Mouse (Mus musculus): Measurements from ENCODE around the gene Zfp526.
"Not testable (repeated sequence)": the region's sequence is repeated elsewhere in the genome, so short reads cannot be mapped to it uniquely, and the experiment has no call there.

Zfp526 gene

DNA sequence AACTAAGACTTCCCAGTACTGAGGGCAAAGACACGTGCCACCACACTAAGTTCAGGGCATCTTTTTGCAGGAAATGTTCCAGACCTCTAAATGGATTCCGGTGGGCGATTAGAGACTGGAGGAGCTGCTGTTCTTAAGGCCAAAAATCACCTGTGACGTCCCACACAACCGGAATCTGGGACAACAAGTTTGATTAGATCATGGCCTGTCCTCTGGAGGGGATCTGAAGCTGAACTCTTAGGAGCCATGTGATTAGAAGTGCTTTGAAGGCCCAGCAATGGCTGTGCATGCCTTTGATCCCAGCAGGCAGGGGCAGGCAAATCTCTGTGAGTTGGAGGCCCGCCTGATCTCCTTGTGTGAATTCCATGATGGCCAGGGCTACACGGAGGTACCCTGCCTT is 19.4 kb downstream of the Zfp526 start:
- no peak for DNase-seq (ENCODE audit: low spot score)

DNA sequence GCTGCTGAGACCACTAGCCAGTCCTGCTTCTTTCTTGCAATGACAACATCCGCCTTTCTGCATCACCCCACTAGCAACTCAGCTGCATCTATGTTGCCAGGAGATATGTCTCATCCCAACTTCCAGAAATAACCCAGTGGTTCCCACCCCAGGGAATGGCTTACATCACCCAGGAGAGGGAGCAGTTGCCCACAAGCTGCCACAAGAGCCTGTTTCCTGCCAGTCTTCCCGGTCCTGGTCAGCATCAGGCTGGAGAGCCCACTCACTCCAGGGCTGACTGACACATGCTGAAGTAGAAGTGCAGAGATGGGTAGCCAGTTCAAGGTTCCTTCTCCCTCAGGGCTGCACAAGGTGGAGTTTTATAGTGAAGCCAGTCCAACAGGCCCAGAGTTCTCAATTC is 19.8 kb downstream of the Zfp526 start:
- no peak for DNase-seq (ENCODE audit: low spot score)

DNA sequence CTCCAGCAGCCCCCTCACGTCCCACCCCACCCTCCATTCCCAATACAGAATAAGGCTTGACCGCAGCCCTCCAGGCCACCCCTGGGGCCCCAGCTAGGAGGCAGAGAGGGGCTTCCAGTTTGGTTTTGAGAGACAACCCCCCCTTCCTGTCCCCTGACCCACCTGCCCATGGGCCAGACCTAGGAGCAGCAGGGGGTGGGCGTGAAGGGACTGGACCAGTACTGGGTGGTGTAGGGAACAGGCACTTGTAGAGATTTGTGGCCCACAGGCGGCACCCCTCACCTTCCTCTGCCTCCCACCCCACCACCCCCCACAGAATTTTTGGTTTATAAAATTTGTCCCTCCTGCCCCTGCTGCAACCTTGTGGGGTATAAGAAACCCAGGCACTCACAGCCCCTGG is 22.1 kb downstream of the Zfp526 start:
- no peak for DNase-seq (ENCODE audit: low spot score)

DNA sequence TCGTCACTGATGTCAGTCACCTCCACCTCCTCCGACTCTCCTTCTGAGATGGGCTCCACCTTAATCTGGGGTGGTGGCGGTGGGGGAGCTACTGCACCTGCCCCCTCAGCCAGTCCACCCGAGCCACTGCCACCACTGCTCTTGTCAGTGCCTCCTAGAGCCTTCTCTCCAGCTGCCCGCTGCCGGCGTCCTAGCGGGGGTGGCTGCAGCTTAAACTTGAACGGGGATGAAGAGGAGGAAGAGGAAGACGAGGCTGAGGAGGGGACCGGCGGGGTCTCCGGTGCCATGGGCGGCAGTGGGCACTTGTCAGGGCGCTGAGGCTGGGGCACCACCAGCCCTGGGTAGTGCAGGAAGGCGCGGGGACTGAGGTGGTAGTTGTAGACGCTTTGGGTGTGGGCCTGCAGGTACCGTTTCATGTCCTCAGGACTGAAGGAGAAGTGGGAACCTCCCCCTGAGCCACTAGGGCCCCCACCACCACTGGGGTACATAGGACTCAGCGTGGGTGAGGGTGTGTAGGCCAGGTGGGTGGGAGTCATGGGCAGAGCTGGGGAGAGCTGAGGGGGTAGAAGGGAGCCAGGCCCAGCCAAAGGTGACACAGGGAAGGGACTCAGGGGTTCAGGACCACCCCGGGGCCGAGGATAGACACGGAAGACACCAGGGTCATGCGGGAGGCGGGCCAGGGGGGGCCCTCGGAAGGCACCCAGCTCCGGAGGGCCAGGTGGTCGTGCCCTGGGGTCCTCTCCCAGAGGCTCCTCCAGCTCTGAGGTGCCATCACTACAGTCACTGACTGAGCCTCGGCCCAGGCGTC is 23.5 kb downstream of the Zfp526 start:
- DNase-seq (ENCODE audit: low spot score): no peak

DNA sequence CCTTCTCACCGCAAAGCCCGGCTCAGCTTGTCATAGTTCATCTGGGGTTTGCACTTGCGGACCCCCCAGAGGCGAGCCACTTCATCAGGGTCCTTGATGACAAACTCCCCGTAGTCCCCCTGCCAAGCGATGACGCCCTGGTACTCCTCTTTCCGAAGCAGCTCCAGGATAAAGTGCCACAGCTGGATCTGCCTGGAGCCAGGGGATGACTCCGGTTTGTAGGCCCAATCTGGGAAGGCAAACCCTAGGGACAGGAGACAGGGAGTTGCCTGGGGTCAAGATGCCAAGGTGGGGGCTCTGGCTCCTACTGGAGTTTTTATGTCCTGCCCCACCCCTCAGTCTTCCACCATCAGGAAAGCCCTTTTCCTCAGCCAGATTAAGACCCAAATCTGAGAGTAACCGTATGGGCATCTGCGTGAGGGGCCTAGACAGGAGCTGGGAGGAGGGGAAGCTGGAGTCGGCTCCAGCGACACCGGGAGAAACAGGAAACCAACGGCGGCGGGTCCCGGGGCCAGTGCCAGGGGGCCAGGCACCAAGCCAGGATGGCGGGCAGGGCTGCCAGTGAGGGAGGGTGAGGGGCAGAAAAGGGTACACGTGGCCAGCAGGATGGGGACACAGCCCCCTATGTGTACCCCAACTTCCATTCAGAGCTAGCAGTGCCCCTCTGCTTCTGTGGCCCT is 25.0 kb downstream of the Zfp526 start:
- no peak for DNase-seq (ENCODE audit: low spot score)

DNA sequence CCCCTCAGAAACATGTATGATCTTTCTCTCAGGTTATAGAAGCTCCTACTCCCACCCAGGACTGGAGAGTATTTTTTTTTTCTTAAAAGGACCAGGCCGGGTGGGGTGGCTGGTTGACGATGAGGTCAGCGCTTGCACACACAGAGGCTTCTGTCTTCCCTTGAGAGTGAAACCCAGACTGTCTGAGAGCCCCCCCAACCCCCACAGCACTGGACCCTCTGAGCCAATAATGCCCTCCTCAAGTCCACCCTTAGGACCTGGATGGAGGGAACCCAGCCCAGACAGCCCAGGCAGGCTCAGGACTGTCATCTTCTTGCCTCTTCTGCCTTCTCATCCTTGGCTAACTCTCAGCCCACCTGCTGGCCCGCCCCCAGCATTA is 25.5 kb downstream of the Zfp526 start:
- no peak for DNase-seq (ENCODE audit: low spot score)

DNA sequence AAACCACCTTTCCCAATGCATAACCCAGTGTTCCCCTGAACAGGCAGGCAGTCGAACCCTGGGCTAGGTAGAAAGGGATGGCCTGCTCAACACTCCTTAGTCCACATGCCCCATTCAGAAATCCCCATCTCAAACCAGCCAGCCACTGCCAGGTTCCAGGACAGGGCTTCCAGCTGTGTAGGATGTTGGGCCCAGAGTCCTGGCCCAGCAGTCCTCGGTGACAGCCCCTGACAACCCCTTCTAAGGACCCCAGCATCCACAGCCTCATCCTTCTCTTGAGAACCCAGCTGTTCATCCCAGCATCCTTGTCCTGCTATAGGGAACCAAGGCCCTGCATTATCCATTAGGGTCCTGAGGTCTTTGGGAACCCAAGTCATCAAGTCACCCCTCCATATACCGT is 26.3 kb downstream of the Zfp526 start:
- no peak for DNase-seq (ENCODE audit: low spot score)

DNA sequence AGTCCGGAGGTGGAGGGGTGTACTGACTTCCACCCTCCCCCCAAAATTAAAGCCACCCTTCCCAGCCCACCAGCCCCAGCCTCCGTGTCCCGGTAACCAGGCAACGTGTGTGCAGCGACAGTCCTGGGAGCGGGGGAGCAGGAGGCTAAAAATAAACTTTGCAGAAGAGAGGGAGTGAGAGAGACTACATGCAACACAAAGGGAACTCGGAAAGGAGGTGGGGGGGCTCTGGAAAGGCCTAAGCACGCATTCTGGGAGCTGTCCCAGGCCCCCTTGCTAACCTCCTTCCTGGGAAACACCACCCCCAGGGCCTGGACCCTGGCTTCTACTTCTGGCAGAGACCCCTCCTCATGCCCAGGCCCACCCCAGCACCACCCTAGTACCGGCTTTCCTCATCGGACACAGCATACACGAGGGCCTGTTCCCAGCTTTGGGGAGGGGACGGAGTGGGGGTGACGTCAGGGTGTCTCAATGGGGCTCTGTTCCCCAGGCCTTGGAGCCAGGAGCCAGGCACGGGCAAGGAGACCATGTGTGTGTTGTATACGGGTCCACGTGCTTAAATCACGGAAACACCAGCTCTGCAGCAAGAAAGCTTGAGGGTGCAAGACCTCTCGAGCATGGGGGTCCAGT is 26.9 kb downstream of the Zfp526 start:
- DNase-seq (ENCODE audit: low spot score): peak; percentile 83

DNA sequence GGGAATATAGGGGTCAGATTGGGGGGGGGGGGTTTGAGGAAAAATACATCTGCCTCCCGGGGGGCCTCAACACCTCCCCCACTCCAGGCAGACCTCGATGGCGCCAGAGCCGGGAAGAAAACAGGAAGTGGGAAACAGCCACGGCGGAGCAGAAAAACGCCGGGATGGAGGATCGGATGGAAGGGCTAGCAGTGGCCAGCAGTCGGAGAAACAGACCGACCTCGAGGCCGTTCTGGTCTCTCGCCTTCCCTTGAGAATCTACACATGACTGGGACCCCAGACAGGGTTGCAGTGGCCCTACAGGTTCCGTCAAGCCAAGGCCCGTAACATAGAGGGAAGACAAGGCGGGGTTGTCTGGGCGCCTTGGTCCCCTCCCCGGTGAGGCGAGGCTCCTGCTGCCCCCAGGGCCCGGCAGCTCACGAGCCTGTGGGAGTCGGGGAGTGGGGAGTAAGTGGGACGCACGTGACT is 27.7 kb downstream of the Zfp526 start:
- no peak for DNase-seq (ENCODE audit: low spot score)

DNA sequence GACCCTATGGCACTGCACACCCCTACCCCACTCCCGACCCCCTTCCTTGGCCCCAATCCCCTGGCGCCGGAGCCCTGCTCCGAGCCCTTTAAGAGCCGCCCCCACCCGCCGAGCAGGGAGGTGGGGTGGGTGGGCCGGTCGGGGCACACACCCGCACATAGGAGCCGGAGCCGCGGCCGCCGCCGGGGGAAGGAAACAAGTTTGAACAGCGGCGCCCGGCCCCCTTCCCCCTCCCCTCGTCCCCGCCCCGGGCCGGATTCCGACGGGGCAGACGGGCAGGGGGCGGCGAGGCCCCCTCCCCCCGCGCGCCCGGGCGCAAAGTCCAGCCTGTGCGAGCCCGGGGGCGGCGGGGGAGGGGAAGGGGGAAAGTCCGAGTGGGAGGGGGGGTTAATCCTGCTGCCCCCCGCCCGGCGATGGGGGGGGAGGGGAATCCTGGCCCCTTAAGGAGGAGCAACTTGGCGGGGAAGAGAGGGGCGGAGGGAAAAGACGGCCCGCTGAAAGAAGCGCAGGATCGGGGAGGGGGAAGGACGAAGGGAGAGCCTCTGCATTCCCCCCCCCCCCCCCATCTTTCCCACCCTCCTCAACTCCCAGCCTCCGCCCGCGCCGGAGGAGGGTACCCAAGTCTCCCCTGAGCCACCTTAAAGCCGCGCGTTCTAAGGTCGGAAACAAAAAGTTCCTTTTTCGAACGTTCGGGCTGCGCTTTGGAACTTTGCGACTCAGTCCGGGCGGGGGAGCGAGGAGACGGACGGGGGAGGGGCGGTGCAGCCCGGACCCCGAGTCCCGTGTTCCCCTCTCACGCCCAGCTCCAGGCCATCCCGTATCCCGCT is 28.3 kb downstream of the Zfp526 start:
- no peak for DNase-seq (ENCODE audit: low spot score)

DNA sequence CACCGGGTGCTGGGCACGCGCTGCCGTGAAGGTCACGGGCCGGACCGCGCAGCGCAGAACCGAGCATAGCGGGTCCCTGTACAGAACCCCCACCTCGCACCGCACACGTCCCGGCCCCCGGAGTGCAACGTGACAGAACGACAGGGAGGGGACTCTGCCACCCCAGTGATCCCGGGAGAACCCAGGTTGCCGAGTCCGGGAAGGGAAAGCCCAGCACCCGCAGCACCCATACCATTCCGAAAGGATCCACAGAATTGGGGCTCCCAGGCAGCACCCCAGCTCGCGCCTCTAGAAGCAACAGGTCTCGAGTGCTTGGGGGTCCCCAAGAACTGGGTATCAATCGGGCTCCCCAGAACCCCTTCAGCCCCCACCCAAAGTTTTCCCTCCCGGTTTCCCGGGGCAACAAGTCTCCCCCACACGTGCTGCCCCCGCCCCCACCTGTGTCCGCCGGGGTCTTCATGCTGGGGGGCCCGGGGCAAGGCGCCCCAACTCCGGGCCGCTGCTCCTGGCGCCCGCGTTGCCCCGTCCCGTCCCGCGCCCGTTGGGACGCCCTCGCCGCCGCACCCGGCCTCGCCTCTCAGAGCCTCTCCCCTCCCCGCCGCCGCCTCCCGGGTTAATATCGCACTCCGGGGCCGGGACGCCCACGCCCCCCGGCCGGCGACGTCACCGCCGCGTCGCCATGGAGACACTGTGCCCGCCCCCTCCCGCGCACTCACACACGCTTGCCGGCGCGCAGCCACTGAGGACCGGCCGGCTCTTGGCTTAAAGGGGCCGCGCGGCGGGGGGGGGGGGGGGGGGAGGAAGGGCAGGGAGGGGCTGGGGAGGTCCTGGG is 29.1 kb downstream of the Zfp526 start, which contains the start of gene Erf:
Erf (minus strand) TSS at position 621 of the 832 bp plus-strand sequence.
- DNase-seq (ENCODE audit: low spot score): peak; percentile 95

DNA sequence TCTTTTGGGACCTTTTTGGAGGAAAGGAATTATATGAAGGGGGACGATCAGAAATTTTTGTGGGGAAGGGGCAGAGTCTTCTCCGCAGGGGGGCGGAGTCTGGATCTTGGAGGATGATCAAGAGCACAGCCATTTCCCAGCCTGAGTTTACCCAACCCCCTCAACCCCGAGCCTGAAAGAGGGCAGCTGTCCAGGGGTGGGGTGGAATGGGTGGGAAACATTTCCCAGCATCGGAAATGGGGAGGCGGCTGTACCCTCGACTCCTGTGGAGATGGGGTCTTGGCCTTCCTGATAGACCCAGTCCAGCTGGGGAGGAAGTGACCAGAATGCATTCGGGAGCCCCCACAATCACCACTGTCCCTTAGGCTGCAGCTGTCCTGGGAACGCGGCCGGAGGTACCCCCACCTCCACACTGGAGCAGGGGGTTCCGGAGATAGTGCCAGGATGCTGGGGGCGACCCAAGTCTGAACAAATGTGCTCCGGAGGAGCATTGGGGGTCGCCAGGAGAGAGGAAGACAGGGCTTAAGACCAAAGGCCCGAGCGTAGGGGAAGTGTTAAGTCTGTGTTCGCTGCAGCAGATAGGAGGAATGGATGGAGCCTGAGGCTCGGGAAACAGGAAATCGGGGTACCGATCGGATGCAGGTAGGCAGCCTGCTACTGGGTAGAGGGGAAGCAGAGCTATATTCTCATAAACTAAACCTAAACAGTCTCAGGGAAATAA is 30.0 kb downstream of the Zfp526 start:
- no peak for DNase-seq (ENCODE audit: low spot score)

DNA sequence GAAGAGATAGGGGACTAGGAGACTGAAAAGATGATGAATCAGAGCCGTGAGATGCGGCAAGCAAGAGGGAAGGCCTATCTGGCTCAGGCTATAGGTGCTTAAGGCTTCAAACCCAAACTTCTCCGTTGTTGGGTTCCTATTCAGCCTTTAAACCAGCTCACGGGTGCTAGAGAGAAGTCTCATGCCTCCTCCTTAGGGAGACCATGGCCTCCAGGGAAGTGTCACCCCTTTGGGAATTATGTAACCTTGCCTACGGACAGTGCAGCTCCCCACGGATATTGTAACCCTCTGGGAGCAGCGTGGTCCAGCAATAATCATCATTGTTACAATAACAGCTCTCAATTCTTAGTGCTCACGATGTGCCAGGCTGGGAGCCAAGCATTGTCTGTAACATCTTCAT is 30.6 kb downstream of the Zfp526 start:
- DNase-seq (ENCODE audit: low spot score): no peak

DNA sequence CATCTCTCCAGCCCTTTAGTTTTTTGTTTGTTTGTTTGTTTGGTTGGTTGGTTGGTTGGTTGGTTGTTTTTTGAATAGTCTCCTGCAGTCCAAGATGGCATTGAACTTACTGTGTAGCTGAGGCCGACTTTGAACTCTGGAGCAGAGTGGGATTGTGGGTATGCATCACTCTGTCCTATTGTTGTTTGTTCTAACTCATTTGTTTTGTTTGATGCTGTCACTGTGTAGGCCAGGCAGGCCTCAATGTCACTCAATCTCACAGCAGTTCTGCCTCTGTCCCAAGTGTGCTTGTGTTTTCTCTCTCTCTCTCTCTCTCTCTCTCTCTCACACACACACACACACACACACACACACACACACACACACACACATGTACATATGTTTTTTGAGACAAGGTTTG is 40.7 kb downstream of the Zfp526 start:
- DNase-seq (ENCODE audit: low spot score): no peak

DNA sequence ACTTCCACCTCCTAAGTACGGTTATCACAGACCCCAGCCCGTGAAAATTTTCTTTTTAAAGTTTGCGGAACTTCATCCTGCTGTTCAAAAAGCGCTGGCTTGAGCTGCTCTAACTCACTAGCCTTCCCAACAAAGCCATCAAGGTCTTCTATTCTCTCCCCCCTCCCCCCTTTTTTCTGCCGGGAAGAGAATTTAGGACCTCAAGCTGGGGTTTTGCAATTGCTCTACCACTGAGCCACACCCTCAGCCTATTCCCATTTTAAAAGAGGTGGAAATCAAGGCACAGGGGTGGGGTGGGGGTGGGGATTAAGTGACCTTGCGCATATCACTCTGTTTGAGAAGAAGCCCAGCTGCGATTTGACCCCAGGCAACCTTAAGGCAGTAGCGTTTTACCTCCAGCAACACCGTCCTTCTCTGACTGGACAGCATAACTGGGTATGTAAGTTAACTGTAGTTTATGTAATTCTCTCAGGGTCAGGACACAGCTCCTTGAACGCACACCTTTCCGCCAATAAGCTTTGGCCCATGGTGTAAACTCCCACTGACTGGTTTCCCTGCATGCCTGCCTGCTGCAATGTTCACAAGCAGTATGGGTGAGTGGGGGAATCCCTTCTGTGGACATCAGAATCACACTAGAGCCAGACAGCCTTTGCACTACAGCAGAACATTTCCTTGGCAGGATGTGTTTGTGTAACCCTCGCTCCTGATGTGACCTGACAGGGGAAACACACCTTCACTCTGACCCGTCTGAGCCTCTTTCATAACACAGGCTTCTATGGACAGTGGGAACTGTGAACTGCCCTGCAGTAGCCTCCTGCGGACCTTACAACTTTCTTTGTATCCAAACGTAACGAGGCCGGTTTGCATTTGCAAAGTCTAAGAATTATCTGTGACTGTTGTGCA is 43.0 kb downstream of the Zfp526 start:
- DNase-seq (ENCODE audit: low spot score): no peak

DNA sequence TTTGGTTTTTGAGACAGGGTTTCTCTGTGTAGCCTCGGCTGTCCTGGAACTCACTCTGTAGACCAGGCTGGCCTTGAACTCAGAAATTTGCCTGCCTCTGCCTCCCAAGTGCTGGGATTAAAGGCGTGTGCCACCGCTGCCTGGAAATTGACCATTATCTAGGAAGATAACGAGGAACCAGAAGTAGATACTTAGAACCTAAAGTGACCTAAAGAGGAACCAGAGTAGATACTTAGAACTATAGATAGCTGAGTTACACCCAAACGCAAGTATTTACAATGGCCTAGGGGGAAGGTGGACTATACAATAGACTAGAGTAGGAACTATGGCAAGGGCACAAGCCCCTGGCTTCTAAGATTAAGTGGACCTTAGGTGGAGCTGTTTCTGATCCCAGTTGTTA is 44.5 kb downstream of the Zfp526 start:
- not testable (repeated sequence) for DNase-seq (ENCODE audit: low spot score)

DNA sequence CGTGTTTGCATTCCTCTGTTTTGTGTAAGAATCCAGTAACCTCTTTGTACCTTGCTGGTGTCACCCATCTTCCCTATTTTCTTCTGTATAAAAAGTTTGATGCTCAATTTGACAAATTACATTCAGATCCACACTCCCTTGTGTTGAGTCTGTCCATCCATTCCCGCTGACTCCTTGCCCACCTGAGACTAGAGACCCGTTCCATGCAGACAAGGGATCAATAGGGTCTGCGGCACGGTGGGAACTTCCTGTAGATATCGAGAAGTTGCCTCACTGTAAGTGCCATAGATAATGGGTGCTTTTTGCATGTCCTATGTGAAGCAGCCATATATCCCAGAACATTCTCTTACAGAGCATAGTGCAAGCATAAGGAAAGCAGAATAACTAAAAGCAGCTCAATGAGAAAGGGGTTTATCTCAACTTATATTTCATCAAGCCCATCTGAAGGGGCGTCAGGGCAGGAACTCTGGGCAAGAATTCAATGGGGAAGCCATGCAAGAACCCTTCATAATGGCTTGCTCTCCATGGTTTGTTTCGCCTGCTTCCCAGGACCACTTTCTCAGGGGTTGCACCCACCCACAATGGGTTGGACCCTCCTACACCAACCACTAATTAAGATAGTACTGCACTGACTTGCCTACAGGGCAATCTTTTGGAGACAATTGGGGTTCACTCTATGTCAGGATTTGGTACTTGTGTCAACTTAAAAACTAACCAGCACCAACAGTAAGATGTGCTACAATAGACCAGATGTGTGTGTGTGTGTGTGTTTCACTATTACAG is 45.1 kb downstream of the Zfp526 start:
- DNase-seq (ENCODE audit: low spot score): no peak

DNA sequence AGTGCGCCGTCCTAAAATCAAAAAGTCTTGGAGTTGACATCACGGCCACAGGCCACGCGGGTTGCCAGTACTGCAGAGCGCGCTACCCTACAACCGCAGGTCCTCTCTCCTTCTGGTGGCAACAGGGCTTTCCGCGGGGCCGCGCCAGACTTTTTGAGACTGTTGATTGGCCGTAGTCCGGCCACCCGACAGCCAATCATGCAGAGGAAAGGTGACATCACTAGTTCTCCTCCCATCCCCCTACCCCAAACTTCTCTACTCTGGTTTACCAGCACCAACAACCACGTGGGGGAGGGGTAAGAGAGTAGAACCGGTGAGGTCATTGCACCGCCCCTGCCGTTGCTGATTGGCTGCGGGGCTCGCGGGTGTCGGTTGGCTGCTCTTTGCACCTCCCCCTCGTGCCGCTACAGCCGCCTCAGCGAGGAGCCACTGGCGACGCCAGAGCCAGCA is 46.1 kb downstream of the Zfp526 start, which contains the start of gene Cic:
Cic (plus strand) TSS at position 404 of the 450 bp plus-strand sequence.
- DNase-seq (ENCODE audit: low spot score): peak; percentile 99

Measured in left cerebral cortex, adult 11 months (tissue).